Mouse (Mus musculus) cerebellum, adult 2 months (tissue): Measurements from ENCODE around the gene C2cd4c.

Experiments used
- CTCF ChIP-seq: fragments of 200-500 bp; IDR thresholded peaks from 2 replicates; pipeline ENCODE4 v1.5.1; 2011; ENCODE audit warnings: low read depth, mild to moderate bottlenecking, control low read depth, low read length, moderate library complexity, borderline replicate concordance; ENCODE audit not compliant: insufficient read depth
- POLR2A ChIP-seq: fragments of 200-500 bp; IDR thresholded peaks from 2 replicates; pipeline ENCODE4 v1.6.1; 2011; ENCODE audit warnings: low read length, control low read depth, borderline replicate concordance; ENCODE audit not compliant: insufficient read depth

DNA sequence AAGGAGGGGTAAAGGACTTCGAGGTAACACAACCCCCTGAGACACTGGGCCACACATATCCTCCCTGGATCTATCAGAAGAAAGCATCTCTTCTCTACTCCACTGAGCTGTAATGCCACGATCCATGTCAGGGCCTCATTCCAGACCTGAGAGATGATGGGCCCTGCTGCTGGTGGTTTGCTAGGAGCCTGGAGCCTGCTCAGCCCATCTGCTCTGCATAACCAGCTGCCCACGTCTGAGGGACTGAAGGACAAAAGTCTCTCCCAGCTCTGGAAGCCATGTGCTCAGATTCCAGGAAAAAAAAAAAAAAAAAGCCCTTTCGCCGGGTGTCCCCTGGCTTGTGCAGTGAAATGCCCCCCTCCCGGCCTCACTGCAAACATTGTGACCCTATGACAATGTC lies 38.1 kb downstream of the C2cd4c start:
- TF ChIP-seq CTCF = no peak
- no peak for TF ChIP-seq POLR2A
